Mouse (Mus musculus) cortical plate, adult 2 months (tissue): ENCODE results near the gene Grik4.

Experiments
- CTCF ChIP-seq: fragments of 200-500 bp; IDR thresholded peaks from 2 replicates; pipeline ENCODE4 v1.5.1; 2011; ENCODE audit warnings: mild to moderate bottlenecking, control low read depth, low read length; ENCODE audit not compliant: insufficient read depth; ENCODE audit errors: extremely low read depth
- POLR2A ChIP-seq: fragments of 200-500 bp; IDR thresholded peaks from 2 replicates; pipeline ENCODE4 v1.6.1; 2011; ENCODE audit warnings: mild to moderate bottlenecking, low read length, control low read depth; ENCODE audit not compliant: insufficient read depth; ENCODE audit errors: extremely low read depth

- TF ChIP-seq CTCF, result no peak
- no peak for TF ChIP-seq POLR2A
These were observed 251.3 kb downstream of the Grik4 start for GRCm38 (mm10) chr9:42693024-42693423.
